ENCODE assay signal across 18 mouse cellular contexts in the genomic region with DNA sequence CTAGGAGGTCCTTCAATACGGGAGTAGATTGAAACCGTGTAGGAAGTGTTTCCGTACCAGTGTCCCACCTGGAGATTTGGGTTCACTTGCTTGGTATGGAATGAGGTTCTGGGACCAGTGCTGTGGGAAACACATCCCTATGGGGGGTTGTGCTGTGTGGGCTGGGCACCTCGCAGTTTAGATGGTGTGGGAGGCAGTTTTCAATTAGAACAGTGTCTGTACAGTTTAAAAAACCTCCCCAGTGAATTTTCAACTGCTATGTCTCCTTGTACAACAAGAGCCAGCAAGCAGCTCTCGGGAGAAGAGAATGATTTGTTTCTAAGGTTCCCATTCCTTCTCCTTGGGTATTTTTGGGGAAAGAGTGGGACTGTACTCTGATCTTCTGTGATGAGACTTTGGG.
DNase-seq lines count a peak whose midpoint lies in the region; TF ChIP-seq lines count a peak whose summit lies in the region.
"Had no signal": no experiment of that assay in that cellular context is flagged by ENCODE, and none has a peak within 500 bp of the region (broad histone marks: within the 10 kb centered on the region; RNA-seq: fewer than 3 reads in every experiment).

No protein-coding gene starts in this region.

- H3K4me3 ChIP-seq in layer of hippocampus, adult 2 months = no peak overlapping the region
- H3K4me3 ChIP-seq: embryonic facial prominence, embryonic 10.5 days; forebrain, embryonic 13.5 days; heart, embryonic 13.5 days; hindbrain, embryonic 15.5 days had no signal

- TF ChIP-seq CTCF in layer of hippocampus, adult 2 months (conservative IDR thresholded peaks at IDR 0.05) = no peak

- DNase-seq in frontal cortex, postnatal 36 days (ENCODE audit: low spot score in 2 of 2) = peak; percentile 11 to 13
- no peak for DNase-seq in frontal cortex, postnatal 14 days (ENCODE audit: low spot score in 2 of 2)
- peak; percentile 12 to 13 for DNase-seq in layer of hippocampus, adult 2 months (ENCODE audit: low spot score in 2 of 2)
- DNase-seq in layer of hippocampus, postnatal 10 days (ENCODE audit: low spot score in 2 of 2) = no peak
- DNase-seq in right cerebral cortex, adult 18-20 months = peak; percentile 17
- DNase-seq in right cerebral cortex, postnatal 14 days = no peak
- peak; percentile 3 to 27 for DNase-seq in right cerebral cortex, postnatal 36 days (ENCODE audit: low spot score in 2 of 2)
- no peak for DNase-seq in urinary bladder, adult 2 months (ENCODE audit: low spot score)
- DNase-seq: adrenal gland, postnatal 25 days; cerebellum, adult 2 months; cerebellum, postnatal 10 days; forebrain, postnatal 0 days; gastrocnemius, postnatal 14 days; heart, postnatal 36 days had no signal

- peak overlapping the region; percentile 82 for H3K27ac ChIP-seq in layer of hippocampus, adult 2 months
- H3K27ac ChIP-seq: embryonic facial prominence, embryonic 10.5 days; forebrain, embryonic 13.5 days; heart, embryonic 13.5 days; hindbrain, embryonic 15.5 days had no signal

Comparison
In these comparisons a context has a peak if more than half of its experiments do, and no peak if none do; other contexts are left out.
1. DNase-seq: peak in frontal cortex, postnatal 36 days (2 of 2), layer of hippocampus, adult 2 months (2 of 2), right cerebral cortex, adult 18-20 months (single experiment) and right cerebral cortex, postnatal 36 days (2 of 2); none in frontal cortex, postnatal 14 days (0 of 2), layer of hippocampus, postnatal 10 days (0 of 2), right cerebral cortex, postnatal 14 days (single experiment) and urinary bladder, adult 2 months (single experiment).